Mouse (Mus musculus) liver, postnatal 0 days (tissue): ENCODE measurements around the gene Agps. TPM values are rescaled to one million over a fixed set of nuclear protein-coding genes. Genes with fewer than 3 reads are reported as not detected.
"Not testable (repeated sequence)": the region's sequence is repeated elsewhere in the genome, so short reads cannot be mapped to it uniquely, and the experiment has no call there.

Experiments
- ATAC-seq: fragments of 200-750 bp; cut with Nextera tagmentation; 2 replicates; pipeline ENCODE4 v1.8.0; 2017; ENCODE audit warnings: mild to moderate bottlenecking, moderate library complexity
- DNase-seq: peaks from one replicate; pipeline ENCODE4 v3.0.0-alpha.2; 2016
- H3K27ac ChIP-seq: fragments of 300-500 bp; sonication (generic); 2 replicates; pipeline ENCODE4 v1.5.1; 2014; ENCODE audit warnings: antibody characterized with exemption, moderate library complexity, mild to moderate bottlenecking, low read depth
- H3K27me3 ChIP-seq: fragments of 300-500 bp; sonication (generic); 2 replicates; pipeline ENCODE4 v1.6.1; 2014; ENCODE audit warnings: low read length, control low read depth, mixed read lengths; ENCODE audit not compliant: insufficient read depth
- H3K36me3 ChIP-seq: fragments of 300-500 bp; sonication (generic); replicated peaks from 2 replicates; pipeline ENCODE4 v1.6.1; 2014; ENCODE audit warnings: mild to moderate bottlenecking, control low read depth, low read length, moderate library complexity, mixed read lengths; ENCODE audit not compliant: insufficient read depth
- H3K4me1 ChIP-seq: fragments of 300-500 bp; sonication (generic); 2 replicates; pipeline ENCODE4 v1.6.1; 2014; ENCODE audit warnings: antibody characterized with exemption, mild to moderate bottlenecking, control low read depth; ENCODE audit not compliant: insufficient read depth
- H3K4me2 ChIP-seq: fragments of 300-500 bp; sonication (generic); 2 replicates; pipeline ENCODE4 v1.6.1; 2014; ENCODE audit warnings: low read depth, mild to moderate bottlenecking, low read length, moderate library complexity, mixed read lengths
- H3K4me3 ChIP-seq: fragments of 300-500 bp; sonication (generic); 2 replicates; pipeline ENCODE4 v1.5.1; 2014; ENCODE audit warnings: low read depth, low read length
- H3K9ac ChIP-seq: fragments of 300-500 bp; sonication (generic); replicated peaks from 2 replicates; pipeline ENCODE4 v1.6.1; 2014; ENCODE audit warnings: mild to moderate bottlenecking, moderate library complexity
- H3K9me3 ChIP-seq: fragments of 300-500 bp; sonication (generic); 2 replicates; pipeline ENCODE4 v1.6.1; 2016; ENCODE audit warnings: mild to moderate bottlenecking, control low read depth, low read length, mixed read lengths
- CTCF ChIP-seq: sonication (generic); IDR thresholded peaks from 2 replicates; pipeline ENCODE4 v1.5.1; 2016; ENCODE audit warnings: antibody characterized with exemption, low read depth
- EP300 ChIP-seq: IDR thresholded peaks from 2 replicates; pipeline ENCODE4 v1.6.1; 2016; ENCODE audit warnings: antibody characterized with exemption, low read depth, mild to moderate bottlenecking
- WGBS: fragments of 180-500 bp; shearing (Covaris S2); extraction: QIAGEN DNeasy Blood & Tissue Kit; methylation state at CpG from one replicate; pipeline ENCODE4 v1.1.7; 2014; ENCODE audit not compliant: insufficient replicate concordance; 5-methylcytosine and 5-hydroxymethylcytosine counted together
- polyA plus RNA-seq: library from polyadenylated mRNA; unstranded; fragments of >200 nt; fragmentation: Nextera tagmentation; extraction: Ambion mirVana; gene quantifications from 2 replicates; pipeline ENCODE4 v1.2.1, GENCODE M21; 2015

Gene Agps
- polyA plus RNA-seq, 1 experiment from 2014 or later = 5.7 TPM

DNA sequence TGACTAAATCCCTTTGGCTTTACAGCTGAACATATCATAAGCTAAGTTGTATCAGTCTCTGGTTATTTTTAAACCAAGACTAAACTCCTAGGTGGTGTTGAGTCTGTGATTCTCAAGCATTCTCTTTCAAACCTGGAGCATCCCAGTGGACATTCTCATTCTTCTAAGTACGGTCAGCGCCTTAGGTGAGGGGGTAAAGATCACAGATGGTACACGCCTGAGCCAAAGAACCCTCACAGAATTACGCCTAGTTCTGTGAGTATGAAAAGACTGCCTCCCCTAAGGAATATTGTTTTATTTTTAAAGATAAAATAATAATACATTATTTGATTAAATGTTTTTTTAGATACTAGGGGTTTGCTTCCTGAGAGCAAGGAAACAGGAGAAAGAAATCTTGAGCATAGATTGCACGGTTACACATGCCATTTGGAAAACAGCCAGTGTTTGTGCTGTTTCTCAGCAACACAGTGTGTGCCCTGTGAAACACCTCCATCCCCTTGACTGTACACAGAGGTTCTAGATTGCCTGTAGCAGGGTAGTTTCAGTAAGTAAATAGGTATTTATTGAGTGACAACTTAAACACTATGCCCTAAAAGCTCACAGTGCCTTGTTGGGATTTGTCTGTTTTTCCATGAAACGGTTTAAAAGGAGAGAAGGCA lies 97.9 kb downstream of the Agps start:
- Histone ChIP-seq H3K27me3 (no peaks in the 10 kb centered on the region), H3K4me2 (no peak overlapping the region), H3K4me1 (no peaks in the 10 kb centered on the region), H3K9ac (no peak overlapping the region), H3K36me3 (peaks cover 15% of the 10 kb centered on the region), H3K27ac (no peak overlapping the region), H3K4me3 (no peak overlapping the region), H3K9me3 (no peaks in the 10 kb centered on the region)
- 86% methylated on average over 6 of the region's 6 CpGs for WGBS
- ATAC-seq (no peak), DNase-seq (no peak)
- TF ChIP-seq CTCF = no peak
- TF ChIP-seq EP300 = no peak

DNA sequence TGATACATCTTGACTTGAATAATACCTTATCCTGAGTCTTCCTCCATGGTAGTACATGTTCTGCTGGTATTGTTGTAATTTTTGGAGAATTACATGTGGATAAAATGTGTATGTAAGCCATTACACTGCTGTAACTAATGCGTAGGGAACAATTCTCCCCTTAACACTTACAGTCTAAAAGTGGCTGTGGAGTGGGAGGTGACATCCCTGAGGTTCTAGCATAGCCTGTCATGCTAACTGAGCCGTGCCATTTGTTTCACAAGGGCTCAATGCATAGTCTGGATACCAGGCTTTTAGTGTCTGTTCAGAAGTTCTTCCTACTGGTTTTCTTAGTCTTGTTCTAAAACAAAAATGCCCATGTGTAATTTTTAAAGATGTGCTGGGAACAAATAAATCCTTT lies 99.0 kb downstream of the Agps start:
- H3K27ac ChIP-seq = no peak overlapping the region
- no peaks in the 10 kb centered on the region for H3K4me1 ChIP-seq
- peaks cover 14% of the 10 kb centered on the region for H3K36me3 ChIP-seq
- H3K4me3 ChIP-seq = no peak overlapping the region
- no peak for ATAC-seq
- no peak overlapping the region for H3K4me2 ChIP-seq
- H3K27me3 ChIP-seq = no peaks in the 10 kb centered on the region
- H3K9me3 ChIP-seq = no peaks in the 10 kb centered on the region
- no peak for DNase-seq
- H3K9ac ChIP-seq = no peak overlapping the region
- no peak for TF ChIP-seq CTCF
- no peak for TF ChIP-seq EP300
- WGBS = 91% methylated on average over 2 of the region's 2 CpGs

DNA sequence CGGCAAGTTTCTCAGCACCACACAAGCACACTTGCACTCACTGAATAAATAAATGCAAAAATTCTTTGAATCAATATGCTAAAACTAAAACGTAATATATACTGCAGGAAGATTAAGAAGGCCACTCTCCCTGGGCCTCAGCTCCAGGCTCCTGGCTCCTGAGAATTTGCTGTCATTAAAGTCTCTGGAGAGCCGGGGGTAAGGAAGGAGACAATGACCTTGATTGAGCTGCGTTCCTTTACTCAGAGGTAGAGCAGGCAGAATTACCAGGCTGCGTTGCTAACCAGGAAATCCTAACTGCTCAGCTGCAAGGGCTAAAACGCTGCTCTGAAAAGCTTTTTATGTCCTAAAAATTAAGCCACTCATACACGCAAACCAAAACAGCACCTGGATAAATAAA lies 101.6 kb downstream of the Agps start:
- Histone ChIP-seq H3K4me3 (no peak overlapping the region), H3K9ac (no peak overlapping the region), H3K27ac (no peak overlapping the region), H3K27me3 (no peaks in the 10 kb centered on the region), H3K9me3 (no peaks in the 10 kb centered on the region), H3K4me1 (no peaks in the 10 kb centered on the region), H3K36me3 (peaks cover 9% of the 10 kb centered on the region; the same call in 1 of the 2 replicates), H3K4me2 (no peak overlapping the region)
- 54% methylated on average over 7 of the region's 7 CpGs for WGBS
- TF ChIP-seq CTCF (no peak), EP300 (no peak)
- DNase-seq (no peak), ATAC-seq (no peak)

DNA sequence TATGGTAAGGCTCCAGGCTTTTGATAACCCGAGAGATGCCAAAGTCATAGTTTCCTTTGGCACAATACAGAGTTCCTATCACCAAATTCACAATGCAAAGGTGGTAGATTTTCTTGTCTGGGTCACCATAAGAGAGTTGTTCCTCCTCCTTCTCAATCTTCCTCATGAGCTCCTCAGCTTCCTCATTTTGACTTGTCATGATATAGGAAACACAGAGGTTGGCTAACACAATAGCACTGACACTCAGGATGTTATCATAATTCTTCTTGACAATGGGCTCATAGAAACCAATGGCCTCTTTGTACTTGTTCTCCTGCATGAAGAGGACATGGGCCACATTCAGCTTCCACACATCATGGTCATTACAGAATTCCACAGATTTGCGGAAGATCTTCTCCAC lies 104.7 kb downstream of the Agps start:
- not testable (repeated sequence) for ATAC-seq, DNase-seq, H3K27me3 ChIP-seq, H3K4me1 ChIP-seq, H3K4me2 ChIP-seq, H3K9ac ChIP-seq, H3K36me3 ChIP-seq, H3K4me3 ChIP-seq, H3K9me3 ChIP-seq, H3K27ac ChIP-seq
- 84% methylated on average over 2 of the region's 2 CpGs for WGBS

DNA sequence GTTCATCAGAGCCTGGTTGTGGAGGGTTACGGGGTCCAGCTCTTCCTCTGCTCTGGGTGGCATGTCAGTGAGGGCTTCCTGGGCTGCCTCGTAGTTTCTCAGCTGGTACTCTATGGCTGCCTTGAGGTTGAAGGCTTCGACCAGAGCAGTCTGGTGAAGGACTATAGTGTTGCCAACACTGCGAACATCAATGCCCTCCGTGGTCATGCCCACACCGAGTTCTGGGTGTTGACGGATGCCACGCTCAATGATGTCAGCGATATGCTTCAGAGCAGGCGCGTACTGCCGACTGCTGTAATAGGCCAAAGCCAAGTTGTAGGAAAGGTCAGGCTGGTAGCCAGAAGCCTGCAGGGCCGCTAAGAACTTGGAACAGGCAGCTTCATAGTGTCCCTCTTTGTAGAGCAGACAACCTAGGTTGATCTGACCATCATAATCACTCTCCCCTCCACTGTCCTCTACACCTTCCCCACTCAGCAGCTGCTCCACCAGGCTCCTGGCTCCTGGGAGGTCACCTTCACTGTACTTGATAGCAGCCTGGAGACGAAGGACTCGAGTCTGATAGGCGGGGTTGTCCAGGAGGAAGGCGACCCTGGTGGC lies 105.6 kb downstream of the Agps start:
- H3K36me3 ChIP-seq, H3K4me1 ChIP-seq, H3K9me3 ChIP-seq, H3K27ac ChIP-seq, DNase-seq, ATAC-seq, H3K27me3 ChIP-seq: not testable (repeated sequence)
- 77% methylated on average over 13 of the region's 17 CpGs for WGBS
- H3K9ac ChIP-seq = peak overlapping the region; percentile 57; the same call in 1 of the 2 replicates
- peak overlapping the region; percentile 87 for H3K4me2 ChIP-seq
- peak overlapping the region; percentile 54 for H3K4me3 ChIP-seq

DNA sequence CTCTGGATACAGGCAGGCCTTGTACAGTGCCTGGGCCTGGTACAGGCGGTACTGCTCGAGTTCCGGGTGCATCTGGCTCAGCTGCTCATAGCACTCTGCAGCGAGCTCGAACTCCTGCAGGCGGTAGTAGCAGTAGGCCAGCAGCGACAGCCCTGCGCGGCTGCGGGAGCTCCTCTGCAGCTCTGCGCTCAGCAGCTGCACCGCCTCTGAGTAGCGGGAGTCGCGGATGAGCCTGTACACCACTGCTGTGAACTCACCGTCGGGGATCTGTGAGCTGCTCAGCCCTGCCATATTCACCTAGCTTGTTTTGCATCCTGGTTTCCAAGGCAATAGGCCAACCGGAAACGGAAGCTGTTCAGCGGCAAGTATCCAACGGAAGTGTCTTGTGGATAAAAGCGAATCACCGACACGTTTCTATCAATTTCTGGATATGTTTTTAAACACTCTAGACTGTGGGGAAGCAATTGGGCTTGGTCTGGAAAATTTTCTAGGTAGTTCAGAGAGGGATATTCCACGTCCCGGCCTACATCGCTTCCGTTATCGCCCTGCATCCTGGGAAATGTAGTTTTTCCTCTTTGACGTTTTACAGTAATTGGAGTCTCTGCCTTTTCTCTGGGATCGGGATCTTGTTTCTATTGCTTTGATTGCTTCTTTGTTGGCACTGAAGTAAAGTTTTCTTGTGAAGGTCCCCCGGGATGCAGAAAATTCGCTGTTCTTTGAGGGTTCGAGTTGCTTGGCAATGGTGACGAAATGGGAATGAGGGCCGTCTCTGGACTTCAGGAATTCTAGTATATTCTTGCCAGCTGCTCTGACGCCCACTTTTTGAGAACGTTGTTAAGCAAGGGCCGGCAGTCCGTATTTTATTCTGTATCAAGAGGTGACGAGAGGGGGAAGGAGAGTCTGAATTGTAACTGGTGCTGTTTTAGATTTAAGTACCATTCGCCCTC lies 106.4 kb downstream of the Agps start, which contains the start of gene Ttc30b:
Ttc30b (minus strand) TSS at position 469 of the 947 bp plus-strand sequence.
- H3K27me3 ChIP-seq = no peaks in the 10 kb centered on the region
- H3K9ac ChIP-seq = peak within 1 kb of the TSS; percentile 57
- peak within 1 kb of the TSS; percentile 87 for H3K4me2 ChIP-seq
- ATAC-seq = peak; percentile 89
- 6% methylated on average over 37 of the region's 42 CpGs for WGBS
- TF ChIP-seq EP300 (peak; percentile 49; the same call in 1 of the 2 replicates), CTCF (no peak)
- no peaks in the 10 kb centered on the region for H3K9me3 ChIP-seq
- peaks cover 5% of the 10 kb centered on the region for H3K4me1 ChIP-seq
- H3K4me3 ChIP-seq = peak within 1 kb of the TSS; percentile 54
- H3K27ac ChIP-seq = peak within 1 kb of the TSS; percentile 35; the same call in 1 of the 2 replicates
- peak; percentile 81 for DNase-seq
- H3K36me3 ChIP-seq = no peaks in the 10 kb centered on the region
